Mouse (Mus musculus): ENCODE measurements around the gene Rita1.
A peak's percentile ranks its signal among the peaks of the same experiment; 100 is the strongest.

Gene Rita1

DNA sequence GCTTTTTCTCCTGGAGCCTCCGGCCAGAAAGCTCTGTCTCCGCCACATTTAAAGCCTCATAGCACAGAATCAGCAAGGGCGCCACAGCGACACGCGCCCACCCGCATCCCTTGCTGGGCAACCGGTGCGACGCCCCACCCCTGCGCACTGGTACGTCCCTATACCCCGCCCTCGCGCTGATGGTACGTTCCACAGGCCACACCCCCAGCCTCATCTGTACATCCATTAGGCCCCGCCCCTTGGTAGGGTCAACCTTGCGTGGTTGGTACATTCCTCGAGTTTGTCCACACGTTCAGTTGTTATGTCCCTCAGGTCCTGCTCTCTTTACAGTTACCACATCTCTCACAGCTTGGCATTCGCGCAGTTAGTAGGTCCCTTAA, at the start of gene Rita1, which contains the start of gene Ddx54:
TSS of gene Rita1 (minus strand) at position 148 of the 380 bp plus-strand sequence.
TSS of gene Ddx54 (plus strand) at position 298 of the 380 bp plus-strand sequence.
- peak; percentile 98 for DNase-seq

DNA sequence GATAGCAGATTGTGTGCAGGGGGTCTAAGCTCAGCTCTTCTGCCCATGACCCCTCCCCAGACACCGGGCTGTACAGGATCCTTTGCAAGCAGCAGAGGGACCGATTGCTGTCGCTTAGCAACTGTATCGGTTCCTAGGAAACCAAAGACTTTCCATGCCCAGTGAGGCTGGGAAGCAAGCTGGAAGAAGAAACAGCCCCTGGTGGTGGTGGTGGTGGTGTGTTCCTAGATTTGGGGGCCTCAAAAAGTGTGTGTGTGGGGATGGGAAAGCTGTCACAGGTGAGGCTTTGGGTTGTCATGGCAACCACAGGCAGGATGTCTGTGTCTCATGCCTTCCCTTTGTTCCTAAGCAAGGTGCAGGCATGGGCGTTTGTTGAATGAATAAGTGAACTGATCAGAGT, 48.4 kb upstream of the Rita1 start:
- DNase-seq = no peak

GRCm38 (mm10) chr5:120656281-120656751, 43.9 kb upstream of the Rita1 start:
- peak; percentile 57 for DNase-seq

GRCm38 (mm10) chr5:120653873-120654272, 41.5 kb upstream of the Rita1 start:
- DNase-seq = no peak

- no peak for DNase-seq
Measured at GRCm38 (mm10) chr5:120652915-120653701, 40.7 kb upstream of the Rita1 start.

- DNase-seq = no peak
Measured at GRCm38 (mm10) chr5:120651230-120651629, 38.8 kb upstream of the Rita1 start.

DNA sequence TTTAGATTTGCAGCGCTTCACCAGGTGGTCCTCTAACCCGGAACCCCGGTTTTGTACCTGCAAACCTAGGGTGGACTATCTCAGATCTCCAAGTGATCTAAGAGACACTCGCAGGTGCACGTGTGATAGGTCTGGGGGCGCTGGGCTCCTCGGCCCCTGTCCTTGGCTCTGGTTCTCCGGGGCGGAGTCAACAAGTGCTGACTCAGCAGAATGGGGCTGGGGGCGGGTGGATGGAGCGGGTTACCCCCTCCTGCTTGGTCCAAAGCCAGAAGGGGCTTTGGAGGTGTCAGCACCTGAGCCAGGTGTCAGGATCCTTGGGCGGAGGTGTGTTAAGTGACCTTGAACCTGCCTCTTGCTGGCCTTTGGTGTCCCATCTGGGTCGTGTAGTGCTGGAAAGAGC, 37.5 kb upstream of the Rita1 start:
- no peak for DNase-seq

DNA sequence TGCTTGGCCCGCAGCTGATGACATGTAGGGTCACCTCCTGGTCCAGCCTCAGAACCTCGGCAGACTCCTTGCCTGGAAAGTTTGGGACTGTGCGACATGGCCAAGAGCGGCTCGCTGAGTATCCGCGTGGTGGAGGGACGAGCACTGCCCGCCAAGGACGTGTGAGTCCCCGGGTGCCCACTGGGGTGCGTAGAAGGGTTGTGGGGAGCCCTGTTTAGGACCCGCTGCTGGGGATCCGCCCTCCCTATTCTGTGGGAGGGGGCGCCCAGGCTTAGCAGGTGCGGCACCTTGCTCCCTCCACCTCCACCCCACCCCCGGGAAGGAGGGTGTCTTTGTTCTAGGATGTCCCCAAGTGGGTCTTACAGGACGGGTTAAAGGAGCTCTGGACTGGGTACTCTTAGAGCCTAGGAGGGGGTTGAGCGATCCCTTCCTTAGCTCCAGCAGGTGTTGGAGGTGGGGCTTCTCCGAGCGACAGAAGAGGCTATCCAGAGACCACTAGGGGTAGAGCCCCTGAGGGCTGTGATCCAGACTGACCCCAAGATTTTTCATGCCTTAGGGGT, 37.1 kb upstream of the Rita1 start:
- no peak for DNase-seq

DNA sequence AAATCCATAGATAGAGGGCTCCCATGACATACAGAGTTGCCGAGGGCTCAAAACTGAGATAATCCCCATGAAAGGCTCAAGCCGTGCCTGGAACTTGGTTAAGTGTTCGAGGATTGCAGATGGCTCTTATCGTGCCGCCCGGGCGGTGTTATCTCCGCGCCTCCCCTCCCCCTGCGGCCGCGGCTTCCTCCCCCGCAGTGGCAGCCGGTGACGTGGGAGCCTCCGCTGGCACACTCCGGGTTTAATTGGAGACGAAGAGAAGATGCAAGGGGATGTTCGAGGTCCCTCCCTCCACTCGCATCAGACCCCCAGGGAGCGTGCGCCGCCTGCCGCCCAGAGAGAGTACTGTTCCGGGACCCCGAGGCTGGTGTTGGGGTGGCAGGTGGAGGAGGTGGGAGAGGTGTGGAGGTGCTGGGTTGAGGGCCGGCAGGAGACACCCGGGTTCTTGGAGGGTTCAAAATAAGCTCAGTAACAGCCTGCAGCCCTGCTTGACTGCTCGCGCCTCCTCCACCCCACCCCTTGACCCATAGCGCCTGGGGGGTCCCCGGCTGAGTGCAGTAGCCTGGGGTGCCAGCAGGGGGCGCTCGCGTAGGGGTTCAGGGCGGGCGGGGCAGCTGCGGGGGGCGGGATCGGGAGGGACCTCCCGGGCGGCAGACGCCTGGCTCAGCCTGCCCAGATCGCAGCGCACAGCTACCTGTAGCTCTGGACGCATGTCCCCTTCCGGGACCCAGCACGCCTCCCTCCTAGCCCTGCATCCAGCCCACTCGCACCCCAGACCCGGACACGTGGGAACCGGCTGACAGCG, 36.4 kb upstream of the Rita1 start, which contains the start of gene Rasal1:
TSS of gene Rasal1 (plus strand) at position 244 of the 805 bp plus-strand sequence.
- DNase-seq = peak; percentile 54

DNA sequence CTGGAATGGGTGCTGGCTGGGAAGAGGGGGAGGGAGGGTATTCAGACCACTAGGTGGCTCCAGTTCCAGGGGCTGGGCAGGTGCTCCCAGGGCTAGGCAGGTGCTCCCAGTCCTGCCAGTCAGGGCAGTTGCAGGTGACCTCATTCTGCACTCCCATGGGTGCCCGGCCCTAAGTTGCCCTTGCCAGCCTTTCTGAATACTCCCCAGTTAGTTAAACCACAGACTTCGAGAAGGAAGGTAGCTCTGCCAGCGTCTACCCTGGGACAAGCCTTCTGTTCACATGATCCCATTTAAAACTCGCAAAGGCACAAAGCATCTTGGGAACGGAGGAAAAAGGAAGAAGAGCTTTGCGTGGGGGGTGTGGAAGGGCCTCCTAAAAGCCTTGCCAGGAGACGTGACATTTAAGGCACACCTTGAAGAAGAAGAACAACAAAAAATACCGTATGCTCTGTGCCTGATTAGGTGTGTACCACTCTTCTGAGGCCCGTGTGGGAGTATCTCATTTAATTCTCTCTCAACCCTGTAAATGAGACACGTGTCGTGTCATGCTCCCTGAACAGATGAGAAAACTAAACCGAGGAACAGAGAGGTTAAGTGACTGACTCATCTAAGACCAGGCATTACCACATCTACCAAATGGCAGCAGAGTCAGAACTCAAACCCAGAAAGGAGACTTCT, 35.6 kb upstream of the Rita1 start:
- DNase-seq = no peak

- DNase-seq = no peak
Measured at GRCm38 (mm10) chr5:120647361-120647760, 35.0 kb upstream of the Rita1 start.

DNA sequence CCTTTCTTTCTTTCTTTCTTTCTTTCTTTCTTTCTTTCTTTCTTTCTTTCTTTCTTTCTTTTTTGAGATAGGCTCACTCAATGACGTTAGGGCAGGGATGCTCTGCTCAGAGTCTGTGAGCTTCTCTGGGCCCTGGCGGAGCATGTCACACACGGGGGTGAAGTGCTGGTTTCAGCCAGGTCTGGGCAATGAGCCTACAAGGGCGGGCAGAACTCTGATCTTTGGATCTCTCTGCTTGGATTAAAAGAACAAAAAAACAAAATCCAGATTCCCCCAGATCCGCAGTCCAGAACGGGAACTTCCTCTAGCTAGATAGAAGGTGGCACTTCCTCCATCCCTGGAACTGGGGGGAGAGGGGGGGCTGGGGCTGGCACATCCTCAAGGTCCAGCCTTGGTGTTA, 33.5 kb upstream of the Rita1 start:
- peak; percentile 53 for DNase-seq

GRCm38 (mm10) chr5:120644227-120644626, 31.8 kb upstream of the Rita1 start:
- no peak for DNase-seq

GRCm38 (mm10) chr5:120643365-120644085, 31.1 kb upstream of the Rita1 start:
- DNase-seq = no peak

- DNase-seq = no peak
Measured at GRCm38 (mm10) chr5:120640094-120640493, 27.7 kb upstream of the Rita1 start.

DNA sequence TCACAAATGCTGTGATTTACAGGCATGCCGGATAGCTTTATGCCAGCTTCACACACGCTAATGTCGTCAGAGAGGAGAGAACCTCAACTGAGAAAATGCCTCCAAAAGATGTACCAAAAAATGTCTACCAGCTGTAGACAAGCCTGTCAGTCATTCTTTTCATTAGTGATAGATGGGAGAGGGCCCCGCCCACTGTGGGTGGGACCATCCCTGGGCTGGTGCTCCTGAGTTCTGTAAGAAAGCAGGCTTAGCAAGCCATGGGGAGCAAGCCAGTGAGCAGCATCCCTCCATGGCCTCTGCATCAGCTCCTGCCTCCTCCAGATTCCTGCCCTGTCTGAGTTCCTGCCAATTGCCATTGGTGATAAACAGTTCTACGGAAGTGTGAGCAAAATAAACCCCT, 23.2 kb upstream of the Rita1 start:
- no peak for DNase-seq

DNA sequence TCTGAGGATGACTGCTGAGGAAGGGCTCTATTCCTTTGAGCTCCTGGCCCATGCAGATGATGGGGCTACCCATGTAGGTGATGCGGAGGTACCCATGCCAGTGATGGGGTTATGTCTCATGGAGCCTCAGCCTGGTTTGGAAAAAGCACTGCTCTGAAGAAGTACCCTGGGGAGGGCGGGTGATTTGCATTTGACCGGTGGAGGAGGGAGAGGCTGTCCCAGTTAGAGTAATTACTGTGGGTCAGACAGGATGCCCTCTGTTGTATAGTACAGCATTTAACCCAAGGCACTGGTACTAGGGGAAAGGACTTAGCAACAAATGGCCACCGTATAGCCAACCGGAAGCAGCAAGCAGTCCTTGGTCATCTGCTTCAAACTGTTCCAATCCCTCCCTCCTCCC, 22.5 kb upstream of the Rita1 start:
- no peak for DNase-seq

- no peak for DNase-seq
Measured at GRCm38 (mm10) chr5:120634131-120634530, 21.7 kb upstream of the Rita1 start, which contains the start of gene Cfap73. Cfap73 (minus strand) TSS chr5:120634235.

GRCm38 (mm10) chr5:120631892-120632291, 19.5 kb upstream of the Rita1 start:
- no peak for DNase-seq

- no peak for DNase-seq
Measured at GRCm38 (mm10) chr5:120631128-120631527, 18.7 kb upstream of the Rita1 start.

DNA sequence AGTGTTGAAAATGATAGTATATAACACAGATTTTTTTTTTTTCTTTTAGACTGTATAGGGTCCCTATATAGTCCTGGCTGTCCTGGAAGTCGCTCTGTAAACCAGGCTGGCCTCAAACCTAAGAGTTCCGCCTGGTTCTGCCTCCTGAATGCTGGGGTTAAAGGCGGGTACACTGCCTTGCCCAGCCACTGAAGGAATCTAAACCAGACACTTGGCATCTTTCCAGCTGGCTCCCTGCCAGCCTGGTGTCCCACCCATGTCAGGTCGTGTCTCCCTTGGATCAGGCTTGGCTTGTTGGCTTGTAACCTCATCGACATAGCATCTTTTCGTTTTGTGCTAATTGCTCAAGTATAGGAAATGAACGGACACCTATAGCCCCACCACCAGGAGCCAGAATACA, 16.2 kb upstream of the Rita1 start:
- DNase-seq = no peak

Measured in lung, postnatal 10 days (tissue).